Mouse (Mus musculus) embryonic facial prominence, embryonic 15.5 days (tissue): ENCODE data around the gene Gm7029. TPM values are rescaled to one million over a fixed set of nuclear protein-coding genes. Genes with fewer than 3 reads are reported as not detected.

Experiments
- microRNA-seq: library from miRNA; unstranded; fragments of <30 nt; microRNA quantifications from one replicate; pipeline ENCODE4, GENCODE M21; 2016; ENCODE audit warnings: borderline number of aligned reads
- polyA plus RNA-seq: library from polyadenylated mRNA; unstranded; fragments of >200 nt; fragmentation: Nextera tagmentation; extraction: Ambion mirVana; gene quantifications from 2 replicates; pipeline ENCODE4 v1.2.1, GENCODE M21; 2015

Gm7029 gene
- polyA plus RNA-seq, 1 experiment from 2014 or later: not detected

Small RNA genes within 50 kb of the gene (microRNA-seq; reads per million reads assigned to microRNA genes)
- gene Gm27740: not detected

Other genes starting within 250 kb of the Gm7029 start
- gene Zfp414, start 244.7 kb upstream of the Gm7029 start, polyA plus RNA-seq: 42.9 and 55.7 TPM in 2 replicates
- gene Pram1, start 235.8 kb upstream of the Gm7029 start, polyA plus RNA-seq: 0.99 and 1.1 TPM in 2 replicates
- 281 and 283 TPM in 2 replicates for gene Hnrnpm, start 187.0 kb upstream of the Gm7029 start, polyA plus RNA-seq
- 58.6 and 60.6 TPM in 2 replicates for gene March2, start 155.2 kb upstream of the Gm7029 start, polyA plus RNA-seq
- 269 and 325 TPM in 2 replicates for gene Rab11b, start 113.3 kb upstream of the Gm7029 start, polyA plus RNA-seq
- gene Angptl4, start 92.0 kb upstream of the Gm7029 start, polyA plus RNA-seq: 58.8 and 67.2 TPM in 2 replicates
- gene Kank3, start 63.3 kb upstream of the Gm7029 start, polyA plus RNA-seq: 45.3 and 45.8 TPM in 2 replicates
- 998 and 1,000 TPM in 2 replicates for gene Rps28, start 49.3 kb upstream of the Gm7029 start, polyA plus RNA-seq
- 432 and 453 TPM in 2 replicates for gene Ndufa7, start 49.3 kb upstream of the Gm7029 start, polyA plus RNA-seq
- gene Cd320, start 30.7 kb upstream of the Gm7029 start, polyA plus RNA-seq: 57.3 and 59.6 TPM in 2 replicates
- 6.7 and 6.8 TPM in 2 replicates for gene Kifc1, start 16.8 kb downstream of the Gm7029 start, polyA plus RNA-seq
- 0.55 and 0.58 TPM in 2 replicates for gene Platr17, start 31.3 kb downstream of the Gm7029 start, polyA plus RNA-seq
- 48.5 and 51.7 TPM in 2 replicates for gene Daxx, start 35.6 kb downstream of the Gm7029 start, polyA plus RNA-seq
- gene Tapbp, start 42.1 kb downstream of the Gm7029 start, polyA plus RNA-seq: 40.2 and 49.3 TPM in 2 replicates
- 15.8 and 17.8 TPM in 2 replicates for gene Zbtb22, start 42.1 kb downstream of the Gm7029 start, polyA plus RNA-seq
- gene Rgl2, start 55.7 kb downstream of the Gm7029 start, polyA plus RNA-seq: 57.1 and 64.4 TPM in 2 replicates
- gene Pfdn6, start 66.5 kb downstream of the Gm7029 start, polyA plus RNA-seq: 145 and 163 TPM in 2 replicates
- 36.2 and 36.5 TPM in 2 replicates for gene Wdr46, start 66.8 kb downstream of the Gm7029 start, polyA plus RNA-seq
- gene B3galt4, start 77.7 kb downstream of the Gm7029 start, polyA plus RNA-seq: 6.0 and 8.5 TPM in 2 replicates
- gene Vps52, start 82.0 kb downstream of the Gm7029 start, polyA plus RNA-seq: 48.9 and 57.2 TPM in 2 replicates
- gene Rps18, start 82.2 kb downstream of the Gm7029 start, polyA plus RNA-seq: 1,731 and 1,878 TPM in 2 replicates
- 29.0 and 31.1 TPM in 2 replicates for gene H2-K1, start 126.5 kb downstream of the Gm7029 start, polyA plus RNA-seq
- gene Ring1, start 150.8 kb downstream of the Gm7029 start, polyA plus RNA-seq: 26.0 and 26.9 TPM in 2 replicates
- gene H2-Ke6, start 154.2 kb downstream of the Gm7029 start, polyA plus RNA-seq: 54.1 and 57.4 TPM in 2 replicates
- gene Slc39a7, start 157.8 kb downstream of the Gm7029 start, polyA plus RNA-seq: 229 and 234 TPM in 2 replicates
- 53.0 and 54.6 TPM in 2 replicates for gene Rxrb, start 158.0 kb downstream of the Gm7029 start, polyA plus RNA-seq
- 53.2 and 64.3 TPM in 2 replicates for gene Col11a2, start 165.6 kb downstream of the Gm7029 start, polyA plus RNA-seq
- gene H2-Oa, start 218.5 kb downstream of the Gm7029 start, polyA plus RNA-seq: 0.54 and 0.89 TPM in 2 replicates
- 14.0 and 15.3 TPM in 2 replicates for gene H2-DMa, start 245.7 kb downstream of the Gm7029 start, polyA plus RNA-seq
- gene Brd2, start 248.8 kb downstream of the Gm7029 start, polyA plus RNA-seq: 118 and 122 TPM in 2 replicates